Mouse (Mus musculus) MEL (cell line): ENCODE results near the gene Polr3b. TPM values are rescaled to one million over a fixed set of nuclear protein-coding genes. Genes with fewer than 3 reads are reported as not detected.
A peak's percentile ranks its signal among the peaks of the same experiment; 100 is the strongest.

ENCODE experiments used
- DNase-seq: peaks from one replicate; pipeline ENCODE4 v3.0.0; 2011; ENCODE audit warnings: low read depth, low spot score
- H3K27ac ChIP-seq: 2 replicates; pipeline ENCODE4 v1.5.1; 2012; ENCODE audit warnings: low read depth, mild to moderate bottlenecking, control low read depth, low read length, moderate library complexity; ENCODE audit not compliant: control insufficient read depth
- H3K27me3 ChIP-seq, 2 experiments: fragments of 150-350 bp in 1 of 2; sonication (generic) in 1 of 2; 2 replicates each; pipeline ENCODE4 v1.6.1; 2012; ENCODE audit warnings: low read length in 2 of 2, mild to moderate bottlenecking in 2 of 2, improper control_type of control experiment in 1 of 2, moderate library complexity in 1 of 2; ENCODE audit not compliant: insufficient read depth in 2 of 2, control insufficient read depth in 1 of 2
- H3K36me3 ChIP-seq, 2 experiments: 2 replicates each; pipeline ENCODE4 v1.6.1; 2012 to 2014; ENCODE audit warnings: low read length in 2 of 2, improper control_type of control experiment in 1 of 2, inconsistent platforms in 1 of 2, mild to moderate bottlenecking in 1 of 2; ENCODE audit not compliant: insufficient read depth in 2 of 2, control insufficient read depth in 1 of 2
- H3K4me1 ChIP-seq, 2 experiments: fragments of 150-350 bp in 1 of 2; sonication (generic) in 1 of 2; 2 replicates each; pipeline ENCODE4 v1.6.1; 2012; ENCODE audit warnings: low read length in 2 of 2, improper control_type of control experiment in 1 of 2, mild to moderate bottlenecking in 1 of 2; ENCODE audit not compliant: insufficient read depth in 2 of 2, control insufficient read depth in 1 of 2
- H3K4me3 ChIP-seq, 2 experiments: fragments of 150-350 bp in 1 of 2; sonication (generic) in 1 of 2; 2 replicates each; pipeline ENCODE4 v1.5.1; 2012; ENCODE audit warnings: low read depth in 2 of 2, low read length in 2 of 2, mild to moderate bottlenecking in 2 of 2, moderate library complexity in 2 of 2, control low read depth in 1 of 2, improper control_type of control experiment in 1 of 2; ENCODE audit not compliant: control insufficient read depth in 1 of 2, insufficient read depth in 1 of 2
- H3K79me2 ChIP-seq: 2 replicates; pipeline ENCODE4 v1.6.1; 2012; ENCODE audit warnings: mild to moderate bottlenecking, low read length, moderate library complexity; ENCODE audit not compliant: control insufficient read depth, poor library complexity, insufficient read depth
- H3K9ac ChIP-seq: 2 replicates; pipeline ENCODE4 v1.6.1; 2012; ENCODE audit warnings: low read depth, mild to moderate bottlenecking, control low read depth, low read length, moderate library complexity; ENCODE audit not compliant: control insufficient read depth, poor library complexity, severe bottlenecking
- H3K9me3 ChIP-seq: fragments of 150-350 bp; sonication (generic); replicated peaks from 2 replicates; pipeline ENCODE4 v1.6.1; 2012; ENCODE audit warnings: mild to moderate bottlenecking, low read length, improper control_type of control experiment, moderate library complexity; ENCODE audit not compliant: insufficient read depth
- EP300 ChIP-seq, 2 experiments: IDR thresholded peaks; 2 replicates each; pipeline ENCODE4 v1.6.1; 2011; ENCODE audit warnings: improper control_type of control experiment in 2 of 2, low read length in 2 of 2, low read depth in 1 of 2, mild to moderate bottlenecking in 1 of 2
- GATA1 ChIP-seq: IDR thresholded peaks from 2 replicates; pipeline ENCODE4 v1.6.1; 2011; ENCODE audit warnings: low read depth, low read length, improper control_type of control experiment
- KAT2A ChIP-seq: conservative IDR thresholded peaks from 2 replicates; pipeline ENCODE4 v1.6.1; 2012; ENCODE audit warnings: low read depth, low read length, improper control_type of control experiment, inconsistent platforms
- MEF2A ChIP-seq: IDR thresholded peaks from 2 replicates; pipeline ENCODE4 v1.6.1; 2014; ENCODE audit warnings: low read depth, mild to moderate bottlenecking, inconsistent platforms, low read length, improper control_type of control experiment; ENCODE audit not compliant: poor library complexity, insufficient replicate concordance, severe bottlenecking; ENCODE audit errors: extremely low read depth
- MYB ChIP-seq: IDR thresholded peaks from 2 replicates; pipeline ENCODE4 v1.6.1; 2011; ENCODE audit warnings: mild to moderate bottlenecking, low read depth, low read length, improper control_type of control experiment
- MYC ChIP-seq: IDR thresholded peaks from 2 replicates; pipeline ENCODE4 v1.6.1; 2011; ENCODE audit warnings: low read depth, mild to moderate bottlenecking, low read length, improper control_type of control experiment, moderate library complexity
- NELFE ChIP-seq: IDR thresholded peaks from 2 replicates; pipeline ENCODE4 v1.6.1; 2011; ENCODE audit warnings: low read depth, low read length, improper control_type of control experiment
- POLR2A ChIP-seq, 2 experiments: IDR thresholded peaks; 2 replicates each; pipeline ENCODE4 v1.6.1; 2011 to 2012; ENCODE audit warnings: low read length in 2 of 2, mild to moderate bottlenecking in 2 of 2, control low read depth in 1 of 2, improper control_type of control experiment in 1 of 2, low read depth in 1 of 2, moderate library complexity in 1 of 2; ENCODE audit not compliant: control insufficient read depth in 1 of 2, insufficient read depth in 1 of 2, poor library complexity in 1 of 2
- POLR2AphosphoS2 ChIP-seq: IDR thresholded peaks from 2 replicates; pipeline ENCODE4 v1.6.1; 2011; ENCODE audit warnings: low read length, improper control_type of control experiment
- RAD21 ChIP-seq: IDR thresholded peaks from 2 replicates; pipeline ENCODE4 v1.6.1; 2011; ENCODE audit warnings: mild to moderate bottlenecking, low read depth, low read length, improper control_type of control experiment
- SMC3 ChIP-seq: IDR thresholded peaks from 2 replicates; pipeline ENCODE4 v1.6.1; 2011; ENCODE audit warnings: low read depth, low read length, improper control_type of control experiment
- UBTF ChIP-seq: IDR thresholded peaks from 2 replicates; pipeline ENCODE4 v1.6.1; 2012; ENCODE audit warnings: low read depth, mild to moderate bottlenecking, inconsistent platforms, low read length, improper control_type of control experiment, moderate library complexity, borderline replicate concordance; ENCODE audit not compliant: insufficient read depth
- USF2 ChIP-seq, 2 experiments: IDR thresholded peaks; 2 replicates each; pipeline ENCODE4 v1.6.1; 2011 to 2012; ENCODE audit warnings: improper control_type of control experiment in 2 of 2, low read length in 2 of 2, borderline replicate concordance in 1 of 2, inconsistent platforms in 1 of 2, low read depth in 1 of 2, mild to moderate bottlenecking in 1 of 2; ENCODE audit not compliant: insufficient read depth in 1 of 2
- polyA plus RNA-seq, 2 experiments: library from polyadenylated mRNA; stranded (reverse) in 1 of 2; unstranded in 1 of 2; fragments of >175 nt in 1 of 2; fragments of >200 nt in 1 of 2; gene quantifications; 2 replicates each; pipeline versions ENCODE4 v1.2.1 to v1.2.4; 2012; ENCODE audit warnings: low replicate concordance in 2 of 2, low read depth in 1 of 2; ENCODE audit not compliant: insufficient read length in 2 of 2, insufficient read depth in 1 of 2, missing spikeins in 1 of 2
- total RNA-seq: library from RNA; depleted of rRNA; stranded (reverse); fragments of 300-350 nt; gene quantifications from 2 replicates; pipeline ENCODE4 v1.2.3, GENCODE M21; 2012

Gene Polr3b
- total and polyA plus RNA-seq, 3 experiments, result 19.8 to 24.2 TPM; not detected in 1

GRCm38 (mm10) chr10:84610783-84611182 is 11.3 kb upstream of the Polr3b start:
- Histone ChIP-seq H3K9ac (no peak overlapping the region), H3K27ac (no peak overlapping the region), H3K4me1 (peaks cover 9 to 20% of the 10 kb centered on the region in 2 experiments), H3K36me3 (peaks cover 0 to 11% of the 10 kb centered on the region in 2 experiments; a peak in 2 of 4 replicates), H3K79me2 (no peaks in the 10 kb centered on the region), H3K9me3 (no peaks in the 10 kb centered on the region), H3K4me3 (no peak overlapping the region), H3K27me3 (no peaks in the 10 kb centered on the region)
- DNase-seq, result no peak
- TF ChIP-seq USF2 (IDR thresholded peaks at IDR 0.05; ENCODE audit: borderline replicate concordance in 1 of 2, insufficient read depth in 1 of 2, low read depth in 1 of 2, low read length in 2 of 2) (no peak), KAT2A (no peak), UBTF (no peak), MYB (no peak)

GRCm38 (mm10) chr10:84611664-84612063 is 10.4 kb upstream of the Polr3b start:
- peak; percentile 34 for DNase-seq
- Histone ChIP-seq H3K27ac (no peak overlapping the region), H3K4me3 (no peak overlapping the region), H3K9me3 (no peaks in the 10 kb centered on the region), H3K4me1 (peaks cover 9 to 20% of the 10 kb centered on the region in 2 experiments), H3K79me2 (no peaks in the 10 kb centered on the region), H3K36me3 (peaks cover 0 to 11% of the 10 kb centered on the region in 2 experiments; a peak in 2 of 4 replicates), H3K27me3 (no peaks in the 10 kb centered on the region), H3K9ac (no peak overlapping the region)
- no peak for TF ChIP-seq MYC
- peak; percentile 58 for TF ChIP-seq GATA1
- TF ChIP-seq RAD21, result no peak
- TF ChIP-seq EP300 (IDR thresholded peaks at IDR 0.05; ENCODE audit: low read depth in 1 of 2, low read length in 2 of 2), result peak; percentile 16 to 50; a peak in 2 of 4 replicates
- TF ChIP-seq MEF2A, result no peak

GRCm38 (mm10) chr10:84612281-84612680 is 9.8 kb upstream of the Polr3b start:
- Histone ChIP-seq H3K4me1 (peaks cover 9 to 20% of the 10 kb centered on the region in 2 experiments), H3K9ac (no peak overlapping the region), H3K9me3 (no peaks in the 10 kb centered on the region), H3K4me3 (no peak overlapping the region), H3K79me2 (no peaks in the 10 kb centered on the region), H3K27ac (no peak overlapping the region), H3K27me3 (no peaks in the 10 kb centered on the region), H3K36me3 (peaks cover 0 to 11% of the 10 kb centered on the region in 2 experiments; a peak in 2 of 4 replicates)
- TF ChIP-seq NELFE, result no peak
- TF ChIP-seq POLR2AphosphoS2, result no peak
- no peak for TF ChIP-seq KAT2A
- no peak for TF ChIP-seq POLR2A (IDR thresholded peaks at IDR 0.05; ENCODE audit: control insufficient read depth in 1 of 2, insufficient read depth in 1 of 2, low read depth in 1 of 2, low read length in 2 of 2, poor library complexity in 1 of 2)
- TF ChIP-seq USF2 (IDR thresholded peaks at IDR 0.05; ENCODE audit: borderline replicate concordance in 1 of 2, insufficient read depth in 1 of 2, low read depth in 1 of 2, low read length in 2 of 2), result no peak
- TF ChIP-seq SMC3, result no peak
- peak; percentile 26 for DNase-seq
